ENCODE assay signal across 15 mouse cellular contexts in genomic region chr1:193342198-193342946, GRCm38 (mm10). TPM values are rescaled to one million over a fixed set of nuclear protein-coding genes. Genes with fewer than 3 reads are reported as not detected.
DNase-seq lines count a peak whose midpoint lies in the region; TF ChIP-seq lines count a peak whose summit lies in the region.
"Had no signal": no experiment of that assay in that cellular context is flagged by ENCODE, and none has a peak within 500 bp of the region (broad histone marks: within the 10 kb centered on the region; RNA-seq: fewer than 3 reads in every experiment).

No protein-coding gene starts in this region.

- TF ChIP-seq CTCF in gastrocnemius, adult 2 months (IDR thresholded peaks at IDR 0.05), result no peak

- H3K27ac ChIP-seq in gastrocnemius, adult 2 months, result no peak overlapping the region
- H3K27ac ChIP-seq: kidney, postnatal 0 days; lung, embryonic 15.5 days had no signal

- intact Hi-C loops in gastrocnemius, adult 2 months (cut with DNase I), result no loop called here

- peak; percentile 54 to 56 for DNase-seq in cerebellum, postnatal 36 days
- no peak for DNase-seq in cerebellum, adult 9-10 months
- DNase-seq in 3T3-L1 (ENCODE audit: low read depth, low spot score), result peak; percentile 65
- peak; percentile 51 for DNase-seq in adrenal gland, adult 18-20 months (ENCODE audit: low spot score in 2 of 2)
- DNase-seq in brain, adult 2 months (ENCODE audit: low read depth, low spot score), result peak; percentile 37
- DNase-seq in gastrocnemius, adult 2 months, result no peak
- no peak for DNase-seq in right cerebral cortex, adult 2 months (ENCODE audit: low spot score in 2 of 2)
- DNase-seq: cerebellum, adult 9-11 months; embryo, embryonic 11 days; kidney, adult 18-20 months; right cerebral cortex, adult 18-20 months; thymus, adult 18-20 months had no signal

- no peak overlapping the region for H3K4me3 ChIP-seq in gastrocnemius, adult 2 months
- H3K4me3 ChIP-seq: lung, embryonic 15.5 days had no signal

RNA-seq across cellular contexts. Expression of gene Camk1g, which starts 27.7 kb away (rescaled TPM):
- under 1 TPM; 0.13 to 0.17 TPM for total RNA-seq in adrenal gland, adult 18-20 months (2021)
- total RNA-seq in gastrocnemius, adult 2 months (2021), result under 1 TPM in 1 of 2 experiments, not detected in 1; 0.22 TPM
- total RNA-seq: hematopoietic stem cell, adult 5-6 weeks had no signal

Comparison
In these comparisons a context has a peak if more than half of its experiments do, and no peak if none do; other contexts are left out.
1. DNase-seq: peak in cerebellum, postnatal 36 days (2 of 2), 3T3-L1 (single experiment), adrenal gland, adult 18-20 months (2 of 2) and brain, adult 2 months (single experiment); none in cerebellum, adult 9-10 months (single experiment), gastrocnemius, adult 2 months (single experiment) and right cerebral cortex, adult 2 months (0 of 2).